Mouse (Mus musculus): ENCODE data around the gene Fntb.
"Not testable (repeated sequence)": the region's sequence is repeated elsewhere in the genome, so short reads cannot be mapped to it uniquely, and the experiment has no call there.

The Fntb gene

GRCm38 (mm10) chr12:76790446-76791084, 25.2 kb downstream of the Fntb start:
- no peak for ATAC-seq (ENCODE audit: insufficient number of reproducible peaks, low FRiP score, low TSS enrichment)

GRCm38 (mm10) chr12:76792540-76792939, 27.2 kb downstream of the Fntb start:
- not testable (repeated sequence) for ATAC-seq (ENCODE audit: insufficient number of reproducible peaks, low FRiP score, low TSS enrichment)

GRCm38 (mm10) chr12:76795350-76795749, 30.0 kb downstream of the Fntb start, which contains the start of gene Gpx2:
Gpx2 (minus strand) TSS chr12:76795554.
- no peak for ATAC-seq (ENCODE audit: insufficient number of reproducible peaks, low FRiP score, low TSS enrichment)

- ATAC-seq (ENCODE audit: insufficient number of reproducible peaks, low FRiP score, low TSS enrichment) = no peak
Measured at GRCm38 (mm10) chr12:76796938-76797539, 31.6 kb downstream of the Fntb start.

GRCm38 (mm10) chr12:76798008-76798720, 32.8 kb downstream of the Fntb start:
- no peak for ATAC-seq (ENCODE audit: insufficient number of reproducible peaks, low FRiP score, low TSS enrichment)

- ATAC-seq (ENCODE audit: insufficient number of reproducible peaks, low FRiP score, low TSS enrichment) = no peak
Measured at GRCm38 (mm10) chr12:76803028-76803427, 37.6 kb downstream of the Fntb start.

GRCm38 (mm10) chr12:76803700-76804252, 38.4 kb downstream of the Fntb start:
- ATAC-seq (ENCODE audit: insufficient number of reproducible peaks, low FRiP score, low TSS enrichment) = peak; percentile 57

- peak; percentile 87 for ATAC-seq (ENCODE audit: insufficient number of reproducible peaks, low FRiP score, low TSS enrichment)
Measured at GRCm38 (mm10) chr12:76805056-76805811, 39.8 kb downstream of the Fntb start.

- no peak for ATAC-seq (ENCODE audit: insufficient number of reproducible peaks, low FRiP score, low TSS enrichment)
Measured at GRCm38 (mm10) chr12:76807796-76808195, 42.4 kb downstream of the Fntb start.

- no peak for ATAC-seq (ENCODE audit: insufficient number of reproducible peaks, low FRiP score, low TSS enrichment)
Measured at GRCm38 (mm10) chr12:76810491-76810890, 45.1 kb downstream of the Fntb start.

- peak; percentile 37; the same call in 1 of the 2 replicates for ATAC-seq (ENCODE audit: insufficient number of reproducible peaks, low FRiP score, low TSS enrichment)
Measured at GRCm38 (mm10) chr12:76811006-76811405, 45.6 kb downstream of the Fntb start.

- ATAC-seq (ENCODE audit: insufficient number of reproducible peaks, low FRiP score, low TSS enrichment) = no peak
Measured at GRCm38 (mm10) chr12:76813543-76813942, 48.2 kb downstream of the Fntb start.

- ATAC-seq (ENCODE audit: insufficient number of reproducible peaks, low FRiP score, low TSS enrichment) = no peak
Measured at GRCm38 (mm10) chr12:76814120-76814519, 48.7 kb downstream of the Fntb start.

GRCm38 (mm10) chr12:76816720-76817119, 51.3 kb downstream of the Fntb start:
- no peak for ATAC-seq (ENCODE audit: insufficient number of reproducible peaks, low FRiP score, low TSS enrichment)

- peak; percentile 15; the same call in 1 of the 2 replicates for ATAC-seq (ENCODE audit: insufficient number of reproducible peaks, low FRiP score, low TSS enrichment)
Measured at GRCm38 (mm10) chr12:76817176-76817575, 51.8 kb downstream of the Fntb start.

GRCm38 (mm10) chr12:76818120-76818519, 52.7 kb downstream of the Fntb start:
- ATAC-seq (ENCODE audit: insufficient number of reproducible peaks, low FRiP score, low TSS enrichment) = no peak

- no peak for ATAC-seq (ENCODE audit: insufficient number of reproducible peaks, low FRiP score, low TSS enrichment)
Measured at GRCm38 (mm10) chr12:76818908-76819307, 53.5 kb downstream of the Fntb start.

- ATAC-seq (ENCODE audit: insufficient number of reproducible peaks, low FRiP score, low TSS enrichment) = no peak
Measured at GRCm38 (mm10) chr12:76819816-76820215, 54.4 kb downstream of the Fntb start.

GRCm38 (mm10) chr12:76820615-76821014, 55.2 kb downstream of the Fntb start:
- no peak for ATAC-seq (ENCODE audit: insufficient number of reproducible peaks, low FRiP score, low TSS enrichment)

GRCm38 (mm10) chr12:76822002-76822650, 56.7 kb downstream of the Fntb start:
- ATAC-seq (ENCODE audit: insufficient number of reproducible peaks, low FRiP score, low TSS enrichment) = peak; percentile 42; the same call in 1 of the 2 replicates
